Mouse (Mus musculus): ENCODE data around the gene Notch1.

DNA sequence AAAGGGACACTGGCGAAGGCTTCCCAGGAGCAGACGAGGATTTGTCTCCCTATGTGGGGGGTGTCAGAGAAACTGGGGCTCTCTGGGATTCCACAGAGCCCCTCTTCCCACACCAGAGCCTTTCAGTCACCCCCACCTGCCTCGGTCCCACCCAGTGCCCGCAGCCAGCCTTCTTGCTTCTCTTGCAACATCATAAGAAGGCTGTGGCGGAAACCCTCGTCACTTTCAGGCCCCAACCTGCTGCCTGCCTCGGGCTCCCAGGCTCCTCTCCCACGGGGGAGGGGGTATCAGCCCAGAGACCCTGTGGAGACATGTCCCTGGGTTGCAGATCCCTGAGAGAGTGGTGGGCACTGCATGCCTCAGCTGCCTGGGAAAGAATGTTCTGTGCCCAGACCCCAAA is 35.0 kb upstream of the Notch1 start:
- no peak for TF ChIP-seq CTCF (IDR thresholded peaks at IDR 0.05; ENCODE audit: low read depth, low read length)
- TF ChIP-seq GATA1 (IDR thresholded peaks at IDR 0.05; ENCODE audit: borderline replicate concordance, low read length) = no peak
- no peak for TF ChIP-seq TAL1 (conservative IDR thresholded peaks at IDR 0.05; ENCODE audit: low read depth, low read length)
- TF ChIP-seq POLR2AphosphoS5 (IDR thresholded peaks at IDR 0.05; ENCODE audit: insufficient replicate concordance, low read depth, low read length) = no peak
- no peak for TF ChIP-seq GATA2 (IDR thresholded peaks at IDR 0.05; ENCODE audit: borderline replicate concordance, low read depth, low read length)
